Mouse (Mus musculus): Measurements from ENCODE around the gene Rassf3. TPM values are rescaled to one million over a fixed set of nuclear protein-coding genes. Genes with fewer than 3 reads are reported as not detected.

Gene Rassf3
- polyA plus RNA-seq, 1 experiment from 2014 or later, result 12.3 TPM

GRCm38 (mm10) chr10:121367271-121367670, 108.9 kb downstream of the Rassf3 start:
- H3K9ac ChIP-seq, result no peak overlapping the region
- peaks cover 43% of the 10 kb centered on the region for H3K4me1 ChIP-seq
- ATAC-seq, result no peak
- 72% methylated on average over 13 of the region's 13 CpGs for WGBS (ENCODE audit: insufficient replicate concordance)
- no peak overlapping the region for H3K27ac ChIP-seq
- no peaks in the 10 kb centered on the region for H3K9me3 ChIP-seq (replicated peaks)
- no peaks in the 10 kb centered on the region for H3K27me3 ChIP-seq (replicated peaks)
- H3K4me3 ChIP-seq, result no peak overlapping the region
- H3K36me3 ChIP-seq, result peaks cover 31% of the 10 kb centered on the region
- no peak overlapping the region for H3K4me2 ChIP-seq

- Histone ChIP-seq H3K4me1 (peaks cover 43% of the 10 kb centered on the region), H3K9ac (peak overlapping the region; percentile 85), H3K4me2 (peak overlapping the region; percentile 98), H3K27me3 (replicated peaks) (no peaks in the 10 kb centered on the region), H3K36me3 (peaks cover 17% of the 10 kb centered on the region), H3K9me3 (replicated peaks) (no peaks in the 10 kb centered on the region), H3K27ac (peak overlapping the region; percentile 74; the same call in 1 of the 2 replicates), H3K4me3 (peak overlapping the region; percentile 89)
- no peak; the same call in 1 of the 2 replicates for ATAC-seq
- WGBS (ENCODE audit: insufficient replicate concordance), result 3% methylated on average over 9 of the region's 9 CpGs
Measured at GRCm38 (mm10) chr10:121365781-121366272, 110.3 kb downstream of the Rassf3 start.

GRCm38 (mm10) chr10:121364801-121365564, 111.2 kb downstream of the Rassf3 start, which contains the start of gene Gns:
TSS of gene Gns (plus strand) at chr10:121365090.
- Histone ChIP-seq H3K9ac (peak within 1 kb of the TSS; percentile 85), H3K9me3 (replicated peaks) (no peaks in the 10 kb centered on the region), H3K36me3 (peaks cover 9% of the 10 kb centered on the region), H3K4me3 (peak within 1 kb of the TSS; percentile 89), H3K27ac (peak within 1 kb of the TSS; percentile 74), H3K4me2 (peak within 1 kb of the TSS; percentile 98), H3K27me3 (replicated peaks) (no peaks in the 10 kb centered on the region), H3K4me1 (peaks cover 43% of the 10 kb centered on the region)
- under 1% methylated on average over 68 of the region's 72 CpGs for WGBS (ENCODE audit: insufficient replicate concordance)
- peak; percentile 93 for ATAC-seq

- Histone ChIP-seq H3K4me3 (peak overlapping the region; percentile 89), H3K4me1 (peaks cover 43% of the 10 kb centered on the region), H3K9me3 (replicated peaks) (no peaks in the 10 kb centered on the region), H3K36me3 (peaks cover 6% of the 10 kb centered on the region; the same call in 1 of the 2 replicates), H3K4me2 (peak overlapping the region; percentile 98), H3K27ac (0 out of 2 replicates have a peak overlapping the region, but pooled peaks have one; percentile 7), H3K9ac (peak overlapping the region; percentile 85), H3K27me3 (replicated peaks) (no peaks in the 10 kb centered on the region)
- ATAC-seq, result no peak
- WGBS (ENCODE audit: insufficient replicate concordance), result 25% methylated on average over 15 of the region's 15 CpGs
Measured at GRCm38 (mm10) chr10:121364306-121364705, 111.8 kb downstream of the Rassf3 start.

- no peak overlapping the region for H3K27ac ChIP-seq
- 0 out of 2 replicates have a peak, but pooled peaks cover 6% of the 10 kb centered on the region for H3K27me3 ChIP-seq (replicated peaks)
- WGBS (ENCODE audit: insufficient replicate concordance), result 71% methylated on average over 8 of the region's 8 CpGs
- no peak overlapping the region for H3K4me2 ChIP-seq
- peaks cover 33% of the 10 kb centered on the region for H3K4me1 ChIP-seq
- no peak for ATAC-seq
- H3K4me3 ChIP-seq, result no peak overlapping the region
- H3K9me3 ChIP-seq (replicated peaks), result no peaks in the 10 kb centered on the region
- H3K36me3 ChIP-seq, result peaks cover 6% of the 10 kb centered on the region; the same call in 1 of the 2 replicates
- no peak overlapping the region for H3K9ac ChIP-seq
Measured at GRCm38 (mm10) chr10:121363201-121363600, 112.9 kb downstream of the Rassf3 start.

GRCm38 (mm10) chr10:121360358-121360757, 115.8 kb downstream of the Rassf3 start:
- WGBS (ENCODE audit: insufficient replicate concordance), result 65% methylated on average over 2 of the region's 2 CpGs

More at GRCm38 (mm10) chr10:121360358-121360757, 115.8 kb downstream of the Rassf3 start:
- no peak for ATAC-seq
- Histone ChIP-seq H3K9ac (no peak overlapping the region), H3K4me2 (no peak overlapping the region), H3K4me3 (no peak overlapping the region), H3K27ac (no peak overlapping the region), H3K4me1 (peaks cover 10% of the 10 kb centered on the region), H3K9me3 (replicated peaks) (no peaks in the 10 kb centered on the region), H3K27me3 (replicated peaks) (0 out of 2 replicates have a peak, but pooled peaks cover 6% of the 10 kb centered on the region), H3K36me3 (no peaks in the 10 kb centered on the region)

Other genes starting within 250 kb of the Rassf3 start
- 0.11 and 0.30 TPM in 2 replicates for gene Tbc1d30, start 125.1 kb downstream of the Rassf3 start, polyA plus RNA-seq (2016; fragmentation: Nextera tagmentation; extraction: Ambion mirVana)
- 20.0 and 20.3 TPM in 2 replicates for gene Gns, start 111.3 kb downstream of the Rassf3 start, polyA plus RNA-seq (2016; fragmentation: Nextera tagmentation; extraction: Ambion mirVana)
- 24.8 and 25.8 TPM in 2 replicates for gene Tbk1, start 110.4 kb upstream of the Rassf3 start, polyA plus RNA-seq (2016; fragmentation: Nextera tagmentation; extraction: Ambion mirVana)
- 67.8 and 68.8 TPM in 2 replicates for gene Xpot, start 150.0 kb upstream of the Rassf3 start, polyA plus RNA-seq (2016; fragmentation: Nextera tagmentation; extraction: Ambion mirVana)
- 0.11 and 0.18 TPM in 2 replicates for gene D930020B18Rik, start 165.2 kb upstream of the Rassf3 start, polyA plus RNA-seq (2016; fragmentation: Nextera tagmentation; extraction: Ambion mirVana)

All from liver, embryonic 12.5 days (tissue).